Mouse (Mus musculus): ENCODE measurements at regions not wholly inside any gene's neighbourhood (a gene's known extent, or its start where the extent isn't known, plus 50 kb on each side); places are given as distances from the start of the nearest gene placed in this dataset.
A peak's percentile ranks its signal among the peaks of the same experiment; 100 is the strongest.

DNA sequence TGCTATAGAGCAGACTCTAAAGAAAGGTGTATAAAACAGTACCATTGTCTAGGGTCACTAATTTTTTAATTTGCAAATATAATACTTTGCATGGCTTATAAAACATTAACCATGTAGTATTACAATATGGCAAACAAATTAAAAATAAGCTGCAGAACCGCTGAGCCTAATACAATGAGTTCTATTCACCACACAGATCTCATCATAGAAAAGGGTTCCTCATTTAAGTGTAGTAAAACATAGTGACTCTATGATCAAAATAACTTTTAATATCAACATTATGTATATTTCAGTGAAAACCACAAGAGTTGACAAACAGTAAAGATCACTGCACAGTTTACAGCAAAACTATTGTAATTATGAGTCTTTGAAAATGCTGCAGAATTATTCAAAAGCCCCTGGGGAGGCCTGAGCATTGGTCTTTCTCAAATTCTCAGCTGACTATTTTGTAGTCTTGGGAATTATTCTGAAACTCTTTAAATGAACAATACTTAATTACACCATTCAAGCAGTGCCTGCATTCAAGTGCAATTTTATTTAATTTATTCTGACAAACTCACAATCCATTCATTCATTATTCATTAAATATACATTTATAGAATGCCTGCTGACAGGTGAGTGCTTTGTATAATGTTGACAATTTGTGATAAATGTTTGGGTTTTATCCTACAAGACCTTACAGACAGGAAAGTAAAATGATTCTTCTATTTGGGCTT lies 60.3 kb downstream of the Pcdh20 start:
- no peak for DNase-seq (ENCODE audit: low spot score in 2 of 2)

DNA sequence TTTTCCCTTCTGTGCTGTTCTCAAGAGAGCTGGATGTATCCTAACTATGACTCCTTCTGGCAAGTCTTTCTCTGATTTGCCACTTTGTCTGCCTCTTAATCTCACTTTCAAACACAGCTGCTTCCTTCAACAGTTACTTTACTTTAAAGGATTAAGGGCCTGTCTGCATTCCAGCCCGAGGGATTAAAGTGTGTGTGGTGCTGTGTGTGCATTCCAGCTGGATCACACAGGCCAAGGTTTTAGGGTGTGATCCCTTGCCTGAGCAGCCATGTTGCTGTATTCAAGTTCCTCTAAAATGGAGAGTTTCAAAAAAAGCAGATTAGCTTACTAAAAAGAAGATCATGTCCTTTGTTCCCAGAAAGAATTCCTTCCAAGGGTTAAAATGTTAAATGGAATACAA lies 71.9 kb downstream of the Pcdh20 start:
- DNase-seq (ENCODE audit: low spot score in 2 of 2): no peak

DNA sequence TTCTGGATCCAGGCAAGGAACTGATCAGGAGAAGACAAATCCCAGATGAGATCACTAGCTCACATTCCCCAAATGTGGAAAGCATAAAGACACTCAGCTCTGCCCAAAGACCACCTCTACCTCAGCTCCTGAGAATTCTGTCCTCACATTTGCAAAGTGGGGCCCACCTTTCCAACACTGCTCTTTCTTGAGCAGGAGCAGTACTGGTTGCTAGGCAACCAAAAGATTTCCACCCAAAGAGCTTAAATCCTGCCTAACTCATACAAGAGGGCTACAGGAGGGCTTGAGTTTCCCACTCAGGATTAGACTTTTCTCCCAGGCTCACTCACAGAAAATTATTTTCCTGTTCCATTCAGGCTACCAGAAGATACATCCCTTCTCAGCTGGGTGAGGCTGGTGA lies 74.0 kb downstream of the Pcdh20 start:
- no peak for DNase-seq (ENCODE audit: low spot score in 2 of 2)

DNA sequence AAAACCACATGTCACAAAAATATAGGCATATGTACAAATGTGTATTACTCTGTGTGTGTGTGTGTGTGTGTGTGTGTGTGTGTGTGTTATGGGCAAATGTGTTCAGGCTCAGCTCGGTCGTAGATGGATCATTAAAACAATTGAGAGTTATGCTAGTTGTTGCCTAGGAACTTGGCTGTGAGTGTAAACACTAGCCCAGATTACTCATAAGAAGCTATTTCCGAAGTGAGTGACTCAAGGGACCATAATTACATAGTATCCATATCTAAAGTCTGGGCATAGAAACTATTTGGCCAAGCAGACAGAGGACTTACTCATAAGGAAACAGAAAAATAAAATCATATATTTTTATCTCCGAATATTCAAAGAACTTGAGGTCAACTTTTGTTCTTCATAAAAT lies 76.2 kb downstream of the Pcdh20 start:
- DNase-seq (ENCODE audit: low spot score in 2 of 2): no peak

- DNase-seq (ENCODE audit: low spot score in 2 of 2): no peak
These were observed 86.6 kb downstream of the Pcdh20 start for GRCm38 (mm10) chr14:88384553-88384952.

GRCm38 (mm10) chr14:88347177-88347576 lies 124.0 kb downstream of the Pcdh20 start:
- peak in 1 of 2 experiments; percentile 27 for DNase-seq (ENCODE audit: low spot score in 2 of 2)

GRCm38 (mm10) chr14:88337304-88337703 lies 133.9 kb downstream of the Pcdh20 start:
- DNase-seq (ENCODE audit: low spot score in 2 of 2): no peak

- no peak for DNase-seq (ENCODE audit: low spot score in 2 of 2)
These were observed 140.6 kb downstream of the Pcdh20 start for GRCm38 (mm10) chr14:88330613-88331012.

GRCm38 (mm10) chr14:88326411-88326810 lies 144.8 kb downstream of the Pcdh20 start:
- DNase-seq (ENCODE audit: low spot score in 2 of 2): no peak

DNA sequence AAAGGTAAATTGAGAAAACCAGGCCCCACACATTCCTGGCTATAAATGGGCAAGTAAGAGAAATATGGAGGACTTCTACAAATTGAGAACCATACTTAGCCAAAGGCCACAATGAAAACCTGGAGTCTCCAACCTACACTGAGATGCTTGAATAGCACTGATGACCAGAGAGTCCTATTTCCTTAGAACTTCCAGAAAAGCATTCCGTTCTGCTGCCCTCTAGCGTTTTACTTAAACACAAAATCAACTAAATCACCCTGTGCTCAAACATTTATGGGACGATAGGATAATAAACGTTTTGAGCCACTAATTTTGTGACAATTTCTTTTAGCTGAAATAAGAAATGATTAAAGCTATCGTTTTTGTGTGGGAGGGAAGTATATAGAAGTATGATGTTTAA lies 192.9 kb downstream of the Pcdh20 start:
- DNase-seq (ENCODE audit: low spot score in 2 of 2): no peak

DNA sequence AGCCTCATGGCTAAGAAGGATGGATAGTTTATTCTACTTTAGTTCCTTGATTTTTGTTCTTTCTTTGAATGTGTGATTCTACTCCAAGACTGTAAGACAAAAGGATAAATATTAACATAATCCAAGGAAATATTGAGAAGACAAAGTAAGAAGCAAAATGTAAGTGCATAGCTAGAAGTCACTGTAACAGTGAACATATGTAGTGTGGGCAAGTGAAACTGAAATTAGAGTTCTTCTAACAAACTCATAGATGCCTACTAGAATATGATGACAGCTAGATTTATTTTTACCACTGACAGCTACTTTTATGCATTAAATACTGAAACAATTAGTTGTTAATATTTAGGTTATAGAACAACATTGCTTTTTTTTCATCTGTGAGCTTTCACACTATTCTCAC lies 206.4 kb downstream of the Pcdh20 start:
- DNase-seq (ENCODE audit: low spot score in 2 of 2): no peak

DNA sequence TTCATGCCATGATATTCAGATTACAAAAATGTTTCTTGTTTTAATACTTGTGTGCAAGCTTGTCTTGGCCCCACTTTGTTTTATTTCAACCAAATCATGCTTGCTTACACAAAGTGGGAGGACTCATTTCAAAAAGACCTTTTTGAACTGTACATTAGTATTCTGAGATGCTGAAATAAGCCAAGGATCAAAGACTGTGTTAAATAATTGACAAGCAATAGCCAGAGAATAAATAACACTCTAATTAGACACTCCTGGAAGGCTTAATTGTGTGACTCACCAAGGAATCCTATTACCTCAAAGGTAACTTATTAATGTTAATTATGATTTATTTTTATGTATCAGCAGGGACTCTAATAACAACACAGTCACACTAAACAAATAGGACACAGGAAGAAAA lies 212.2 kb downstream of the Pcdh20 start:
- no peak for DNase-seq (ENCODE audit: low spot score in 2 of 2)

DNA sequence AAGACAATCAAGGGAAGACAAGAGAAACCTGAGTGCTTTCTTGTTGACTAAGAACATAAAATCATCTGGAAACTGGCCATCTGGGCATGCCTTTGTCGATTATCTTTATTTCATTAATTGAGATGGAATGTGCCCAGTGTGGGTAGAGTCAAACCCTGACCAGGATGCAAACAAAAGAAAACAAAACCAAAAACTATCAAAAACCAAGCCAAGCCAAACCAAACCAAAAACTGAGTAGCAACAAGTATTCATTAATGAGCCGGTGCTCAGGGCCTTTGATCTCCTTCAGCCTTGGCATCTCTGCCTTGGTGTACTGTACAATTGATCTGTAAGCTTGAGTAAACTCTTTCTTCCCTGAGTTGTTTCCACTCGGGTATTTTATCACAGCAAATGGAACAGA lies 216.1 kb downstream of the Pcdh20 start:
- DNase-seq (ENCODE audit: low spot score in 2 of 2): no peak

Measured in frontal cortex, postnatal 25 days (tissue).